Mouse (Mus musculus) mature B cell (primary cell): ENCODE measurements around the gene Ptpro.
"Not testable (repeated sequence)": the region's sequence is repeated elsewhere in the genome, so short reads cannot be mapped to it uniquely, and the experiment has no call there.

Experiments
- in situ Hi-C: fragments of 300-500 bp; cut with MboI; formaldehyde crosslinking; loops from 2 replicates; pipeline ENCODE4 v1.14.3; 2019

Gene Ptpro

GRCm38 (mm10) chr6:137456064-137456463 is 203.9 kb downstream of the Ptpro start:
- in situ Hi-C loops, result no loop called here

- in situ Hi-C loops, result no loop called here
Observed at GRCm38 (mm10) chr6:137457210-137457609, 205.1 kb downstream of the Ptpro start.

- in situ Hi-C loops, result no loop called here
Observed at GRCm38 (mm10) chr6:137458136-137458535, 206.0 kb downstream of the Ptpro start.

- in situ Hi-C loops, result loop anchor here (10.0 kb wide), 1 partner anchor 261 kb away; no protein-coding TSS in a partner anchor
Observed at GRCm38 (mm10) chr6:137463771-137464170, 211.7 kb downstream of the Ptpro start.

GRCm38 (mm10) chr6:137465253-137465652 is 213.1 kb downstream of the Ptpro start:
- in situ Hi-C loops, result loop anchor here (10.0 kb wide), 1 partner anchor 260 kb away; no protein-coding TSS in a partner anchor

GRCm38 (mm10) chr6:137466256-137466655 is 214.1 kb downstream of the Ptpro start:
- in situ Hi-C loops, result loop anchor here (10.0 kb wide), 1 partner anchor 259 kb away; no protein-coding TSS in a partner anchor

GRCm38 (mm10) chr6:137467696-137468095 is 215.6 kb downstream of the Ptpro start:
- in situ Hi-C loops, result loop anchor here (10.0 kb wide), 1 partner anchor 257 kb away; no protein-coding TSS in a partner anchor

GRCm38 (mm10) chr6:137469541-137469940 is 217.4 kb downstream of the Ptpro start:
- in situ Hi-C loops, result loop anchor here (10.0 kb wide), 1 partner anchor 255 kb away; no protein-coding TSS in a partner anchor

- in situ Hi-C loops, result no loop called here
Observed at GRCm38 (mm10) chr6:137470901-137471598, 218.9 kb downstream of the Ptpro start.

- in situ Hi-C loops, result no loop called here
Observed at GRCm38 (mm10) chr6:137472129-137472528, 220.0 kb downstream of the Ptpro start.

GRCm38 (mm10) chr6:137473433-137473832 is 221.3 kb downstream of the Ptpro start:
- in situ Hi-C loops, result no loop called here

- in situ Hi-C loops, result not testable (repeated sequence)
Observed at GRCm38 (mm10) chr6:137475695-137476094, 223.6 kb downstream of the Ptpro start.

GRCm38 (mm10) chr6:137482891-137483290 is 230.8 kb downstream of the Ptpro start:
- in situ Hi-C loops, result no loop called here

- in situ Hi-C loops, result no loop called here
Observed at GRCm38 (mm10) chr6:137487443-137487842, 235.3 kb downstream of the Ptpro start.

GRCm38 (mm10) chr6:137490115-137490514 is 238.0 kb downstream of the Ptpro start:
- in situ Hi-C loops, result no loop called here

- in situ Hi-C loops, result no loop called here
Observed at GRCm38 (mm10) chr6:137491659-137492058, 239.5 kb downstream of the Ptpro start.

GRCm38 (mm10) chr6:137492582-137492981 is 240.5 kb downstream of the Ptpro start:
- in situ Hi-C loops, result no loop called here

GRCm38 (mm10) chr6:137493211-137494135 is 241.4 kb downstream of the Ptpro start:
- in situ Hi-C loops, result no loop called here

GRCm38 (mm10) chr6:137494136-137494475 is 242.0 kb downstream of the Ptpro start:
- in situ Hi-C loops, result no loop called here

GRCm38 (mm10) chr6:137494801-137495200 is 242.7 kb downstream of the Ptpro start:
- in situ Hi-C loops, result no loop called here

GRCm38 (mm10) chr6:137495233-137495632 is 243.1 kb downstream of the Ptpro start:
- in situ Hi-C loops, result no loop called here

- in situ Hi-C loops, result no loop called here
Observed at GRCm38 (mm10) chr6:137496562-137496961, 244.4 kb downstream of the Ptpro start.
